ENCODE assay signal across 23 mouse cellular contexts in the genomic region with DNA sequence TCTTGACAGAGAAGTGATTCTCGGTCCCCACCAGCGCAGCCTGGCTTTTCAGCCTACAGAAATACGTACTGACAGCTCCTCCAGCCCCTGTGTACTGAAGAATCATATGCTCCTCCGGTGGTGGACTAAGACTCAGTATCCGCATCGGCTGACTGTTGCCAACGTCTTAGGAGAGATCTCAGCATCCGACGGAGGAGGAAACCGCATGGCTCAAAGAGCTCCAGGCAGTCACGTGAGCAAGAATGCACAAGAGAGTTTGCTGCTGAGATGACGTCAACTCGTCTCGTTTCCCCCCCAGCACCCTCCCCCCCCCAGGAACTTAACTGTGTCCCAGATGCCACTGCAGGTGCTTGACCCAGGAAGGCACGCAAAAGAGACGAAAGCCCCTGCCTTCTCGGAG. TPM values are rescaled to one million over a fixed set of nuclear protein-coding genes. Genes with fewer than 3 reads are reported as not detected.
DNase-seq lines count a peak whose midpoint lies in the region; ATAC-seq and TF ChIP-seq lines count a peak whose summit lies in the region.
"Had no signal": no experiment of that assay in that cellular context is flagged by ENCODE, and none has a peak within 500 bp of the region (broad histone marks: within the 10 kb centered on the region; RNA-seq: fewer than 3 reads in every experiment).

No protein-coding gene starts in this region.

- no peak for TF ChIP-seq RAD21 in CH12.LX (IDR thresholded peaks at IDR 0.05; ENCODE audit: low read depth, low read length)

- no peak for ATAC-seq in hindbrain, embryonic 16.5 days
- no peak for ATAC-seq in midbrain, embryonic 15.5 days (replicated peaks)
- ATAC-seq: forebrain, embryonic 14.5 days; forebrain, postnatal 0 days had no signal

- H3K4me2 ChIP-seq in hindbrain, embryonic 16.5 days (ENCODE audit: low read length) = no peak overlapping the region
- no peak overlapping the region for H3K4me2 ChIP-seq in midbrain, embryonic 15.5 days
- H3K4me2 ChIP-seq in CH12.LX (ENCODE audit: insufficient read depth, low read depth, poor library complexity, severe bottlenecking) = peak overlapping the region; percentile 2
- H3K4me2 ChIP-seq: embryonic facial prominence, embryonic 12.5 days; embryonic facial prominence, embryonic 15.5 days; heart, embryonic 13.5 days; hindbrain, embryonic 12.5 days had no signal

- H3K9me3 ChIP-seq in hindbrain, embryonic 10.5 days = no peaks in the 10 kb centered on the region
- no peaks in the 10 kb centered on the region for H3K9me3 ChIP-seq in hindbrain, embryonic 16.5 days (ENCODE audit: control insufficient read depth, low read length)
- no peaks in the 10 kb centered on the region for H3K9me3 ChIP-seq in midbrain, embryonic 10.5 days (replicated peaks)
- H3K9me3 ChIP-seq in midbrain, embryonic 15.5 days = no peaks in the 10 kb centered on the region
- no peaks in the 10 kb centered on the region for H3K9me3 ChIP-seq in CH12.LX (replicated peaks; ENCODE audit: low read length)
- no peaks in the 10 kb centered on the region for H3K9me3 ChIP-seq in embryonic facial prominence, embryonic 10.5 days
- H3K9me3 ChIP-seq: embryonic facial prominence, embryonic 12.5 days; embryonic facial prominence, embryonic 15.5 days; heart, embryonic 10.5 days; heart, embryonic 13.5 days; hindbrain, embryonic 12.5 days had no signal

- no peak for TF ChIP-seq CTCF in CH12.LX (conservative IDR thresholded peaks at IDR 0.05 in 1 of 2, IDR thresholded peaks at IDR 0.05 in 1 of 2; ENCODE audit: low read depth in 2 of 2, low read length in 2 of 2)

- H3K79me2 ChIP-seq in CH12.LX (replicated peaks; ENCODE audit: control insufficient read depth, extremely low read depth, insufficient read depth, poor library complexity, severe bottlenecking) = no peaks in the 10 kb centered on the region

- no peak overlapping the region for H3K9ac ChIP-seq in hindbrain, embryonic 16.5 days (ENCODE audit: low read depth, low read length)
- H3K9ac ChIP-seq in midbrain, embryonic 15.5 days = no peak overlapping the region
- H3K9ac ChIP-seq in CH12.LX (ENCODE audit: insufficient read depth, low read depth) = no peak overlapping the region
- H3K9ac ChIP-seq: embryonic facial prominence, embryonic 12.5 days; embryonic facial prominence, embryonic 15.5 days; forebrain, postnatal 0 days; heart, embryonic 13.5 days; hindbrain, embryonic 12.5 days had no signal

- dilution Hi-C loops in CH12.LX (cut with MboI; ENCODE audit: extremely low pct_ligation_motif_present, extremely low pct_unique_long_range_greater_than_20kb, low sequenced_read_pairs) = no loop called here

- TF ChIP-seq POLR2A in CH12.LX (IDR thresholded peaks at IDR 0.05; ENCODE audit: low read depth, low read length) = no peak

- H3K4me1 ChIP-seq in hindbrain, embryonic 10.5 days (replicated peaks) = peaks cover 73% of the 10 kb centered on the region
- peaks cover 15% of the 10 kb centered on the region for H3K4me1 ChIP-seq in hindbrain, embryonic 16.5 days (ENCODE audit: control insufficient read depth, insufficient read depth, low read depth, low read length)
- peaks cover 65% of the 10 kb centered on the region for H3K4me1 ChIP-seq in midbrain, embryonic 10.5 days
- H3K4me1 ChIP-seq in midbrain, embryonic 15.5 days = peaks cover 9% of the 10 kb centered on the region
- peaks cover 0 to 8% of the 10 kb centered on the region in 2 experiments; a peak in 2 of 4 replicates for H3K4me1 ChIP-seq in CH12.LX (ENCODE audit: control insufficient read depth in 1 of 2, insufficient read depth in 2 of 2)
- peaks cover 73% of the 10 kb centered on the region for H3K4me1 ChIP-seq in embryonic facial prominence, embryonic 10.5 days

- H3K4me3 ChIP-seq in hindbrain, embryonic 10.5 days = no peak overlapping the region
- no peak overlapping the region for H3K4me3 ChIP-seq in hindbrain, embryonic 16.5 days (ENCODE audit: low read length)
- no peak overlapping the region for H3K4me3 ChIP-seq in midbrain, embryonic 10.5 days
- H3K4me3 ChIP-seq in midbrain, embryonic 15.5 days = no peak overlapping the region
- no peak overlapping the region for H3K4me3 ChIP-seq in CH12.LX (replicated peaks in 1 of 3; ENCODE audit: low read depth in 2 of 3, low read length in 2 of 3, poor library complexity in 1 of 3)
- no peak overlapping the region for H3K4me3 ChIP-seq in embryonic facial prominence, embryonic 10.5 days
- H3K4me3 ChIP-seq: embryonic facial prominence, embryonic 12.5 days; embryonic facial prominence, embryonic 15.5 days; heart, adult 2 months; heart, embryonic 10.5 days; heart, embryonic 13.5 days; hindbrain, embryonic 12.5 days had no signal

- no peak for DNase-seq in hindbrain, embryonic 10.5 days (ENCODE audit: low spot score)
- no peak for DNase-seq in midbrain, embryonic 10.5 days (ENCODE audit: low spot score)
- peak; percentile 27 for DNase-seq in CH12.LX (ENCODE audit: extremely low read depth)
- DNase-seq in embryonic facial prominence, embryonic 10.5 days (ENCODE audit: low spot score) = no peak
- no peak for DNase-seq in layer of hippocampus, postnatal 10 days (ENCODE audit: low spot score in 2 of 2)
- DNase-seq: B cell, adult 2 months; cerebellum, adult 18-20 months; cerebellum, adult 9-10 months; cerebellum, postnatal 14 days; forebrain, postnatal 0 days; gastrocnemius, postnatal 10 days; gastrocnemius, postnatal 36 days; heart, adult 2 months; heart, postnatal 14 days; heart, postnatal 4 days had no signal

- no peak for TF ChIP-seq EP300 in CH12.LX (IDR thresholded peaks at IDR 0.05; ENCODE audit: low read length)

- in situ Hi-C loops in CH12.LX (cut with MboI; ENCODE audit: low pct_ligation_motif_present, low pct_unique_long_range_greater_than_20kb, low sequenced_read_pairs) = no loop called here

- H3K27me3 ChIP-seq in hindbrain, embryonic 10.5 days (ENCODE audit: insufficient read depth, poor library complexity, severe bottlenecking) = no peaks in the 10 kb centered on the region
- no peaks in the 10 kb centered on the region for H3K27me3 ChIP-seq in hindbrain, embryonic 16.5 days (replicated peaks; ENCODE audit: control insufficient read depth, insufficient read depth, low read length)
- no peaks in the 10 kb centered on the region for H3K27me3 ChIP-seq in midbrain, embryonic 10.5 days (ENCODE audit: low read depth, poor library complexity, severe bottlenecking)
- H3K27me3 ChIP-seq in midbrain, embryonic 15.5 days (replicated peaks) = no peaks in the 10 kb centered on the region
- H3K27me3 ChIP-seq in CH12.LX (replicated peaks) = peaks cover 93% of the 10 kb centered on the region
- H3K27me3 ChIP-seq in embryonic facial prominence, embryonic 10.5 days (replicated peaks; ENCODE audit: low read depth, poor library complexity, severe bottlenecking) = no peaks in the 10 kb centered on the region
- H3K27me3 ChIP-seq: embryonic facial prominence, embryonic 12.5 days; embryonic facial prominence, embryonic 15.5 days; heart, embryonic 13.5 days; hindbrain, embryonic 12.5 days had no signal

- 83% methylated on average over 17 of the region's 17 CpGs for WGBS in hindbrain, embryonic 10.5 days
- whole genome bisulfite sequencing in hindbrain, embryonic 16.5 days = 67% methylated on average over 17 of the region's 17 CpGs
- 86% methylated on average over 17 of the region's 17 CpGs for WGBS in midbrain, embryonic 10.5 days
- WGBS in midbrain, embryonic 15.5 days = 69% methylated on average over 17 of the region's 17 CpGs
- WGBS in embryonic facial prominence, embryonic 10.5 days = 76% methylated on average over 17 of the region's 17 CpGs

- peak overlapping the region; percentile 50 for H3K27ac ChIP-seq in hindbrain, embryonic 10.5 days
- no peak overlapping the region for H3K27ac ChIP-seq in hindbrain, embryonic 16.5 days (ENCODE audit: low read depth, low read length)
- H3K27ac ChIP-seq in midbrain, embryonic 10.5 days (replicated peaks) = peak overlapping the region; percentile 33; the same call in 1 of the 2 replicates
- H3K27ac ChIP-seq in midbrain, embryonic 15.5 days = no peak overlapping the region
- H3K27ac ChIP-seq in CH12.LX (ENCODE audit: insufficient read depth, low read depth) = no peak overlapping the region
- H3K27ac ChIP-seq in embryonic facial prominence, embryonic 10.5 days (replicated peaks) = 0 out of 2 replicates have a peak overlapping the region, but pooled peaks have one; percentile 7
- H3K27ac ChIP-seq: embryonic facial prominence, embryonic 12.5 days; embryonic facial prominence, embryonic 15.5 days; heart, adult 2 months; heart, embryonic 10.5 days; heart, embryonic 13.5 days had no signal

- H3K36me3 ChIP-seq in hindbrain, embryonic 10.5 days = no peaks in the 10 kb centered on the region
- no peaks in the 10 kb centered on the region for H3K36me3 ChIP-seq in hindbrain, embryonic 16.5 days (ENCODE audit: control insufficient read depth, insufficient read depth, low read length)
- peaks cover 4% of the 10 kb centered on the region; the same call in 1 of the 2 replicates for H3K36me3 ChIP-seq in midbrain, embryonic 10.5 days
- H3K36me3 ChIP-seq in midbrain, embryonic 15.5 days (replicated peaks) = no peaks in the 10 kb centered on the region
- no peaks in the 10 kb centered on the region for H3K36me3 ChIP-seq in CH12.LX (replicated peaks in 1 of 2; ENCODE audit: control insufficient read depth in 1 of 2, insufficient read depth in 1 of 2, low read length in 1 of 2)
- H3K36me3 ChIP-seq in embryonic facial prominence, embryonic 10.5 days (replicated peaks) = no peaks in the 10 kb centered on the region
- H3K36me3 ChIP-seq: embryonic facial prominence, embryonic 12.5 days; embryonic facial prominence, embryonic 15.5 days; heart, embryonic 10.5 days; heart, embryonic 13.5 days; hindbrain, embryonic 12.5 days had no signal

TF ChIP-seq in CH12.LX, 34 proteins besides CTCF, POLR2A, EP300 and RAD21 (continues in another document):
- peak; percentile 32; the same call in 1 of the 2 replicates for TF ChIP-seq IRF4 (IDR thresholded peaks at IDR 0.05; ENCODE audit: low read depth, low read length)
- peak; percentile 59 for TF ChIP-seq USF2 (conservative IDR thresholded peaks at IDR 0.05; ENCODE audit: low read depth, low read length)
- TF ChIP-seq JUN (IDR thresholded peaks at IDR 0.05; ENCODE audit: insufficient read depth, low read depth, low read length) = peak; percentile 26; the same call in 1 of the 2 replicates
- TF ChIP-seq HCFC1 (IDR thresholded peaks at IDR 0.05; ENCODE audit: low read depth, low read length) = no peak
- TF ChIP-seq ELF1 (IDR thresholded peaks at IDR 0.05; ENCODE audit: low read depth, low read length) = no peak

RNA-seq across cellular contexts. Expression of a gene that starts 34.8 kb away (rescaled TPM):
- 4.5 and 12.0 TPM in 2 replicates for polyA plus RNA-seq in hindbrain, embryonic 10.5 days (2016; fragmentation: Nextera tagmentation; extraction: Ambion mirVana)
- polyA plus RNA-seq in hindbrain, embryonic 16.5 days (2015; fragmentation: Nextera tagmentation; extraction: Ambion mirVana) = 16.7 and 18.7 TPM in 2 replicates
- 6.4 and 10.2 TPM in 2 replicates for polyA plus RNA-seq in midbrain, embryonic 10.5 days (2016; fragmentation: Nextera tagmentation; extraction: Ambion mirVana)
- 24.7 and 27.3 TPM in 2 replicates for polyA plus RNA-seq in midbrain, embryonic 15.5 days (2015; fragmentation: Nextera tagmentation; extraction: Ambion mirVana)
- total RNA-seq in CH12.LX (2012; rRNA removed) = 0.17 TPM in 1 of 2 replicates, not detected in the other
- total RNA-seq in CH12.LX (2014; rRNA removed) = not detected in 2 replicates
- not detected in 2 replicates for polyA plus RNA-seq in CH12.LX (2012; ENCODE audit: insufficient read length, low read depth)
- polyA plus RNA-seq in embryonic facial prominence, embryonic 10.5 days (2016; fragmentation: Nextera tagmentation; extraction: Ambion mirVana) = 4.9 and 5.1 TPM in 2 replicates
- 10 to 100 TPM; 35.5 to 40.1 TPM for total RNA-seq in layer of hippocampus, postnatal 10 days (2021)

Comparison
In these comparisons a context has a peak if more than half of its experiments do, and no peak if none do; other contexts are left out.
1. H3K27ac ChIP-seq: peak in hindbrain, embryonic 10.5 days (single experiment), midbrain, embryonic 10.5 days (single experiment) and embryonic facial prominence, embryonic 10.5 days (single experiment); none in hindbrain, embryonic 16.5 days (single experiment), midbrain, embryonic 15.5 days (single experiment) and CH12.LX (single experiment).